Mouse (Mus musculus) liver, postnatal 0 days (tissue): Measurements from ENCODE around the gene Tax1bp1. TPM values are rescaled to one million over a fixed set of nuclear protein-coding genes. Genes with fewer than 3 reads are reported as not detected.
A peak's percentile ranks its signal among the peaks of the same experiment; 100 is the strongest.
"Not testable (repeated sequence)": the region's sequence is repeated elsewhere in the genome, so short reads cannot be mapped to it uniquely, and the experiment has no call there.

ENCODE experiments used
- ATAC-seq: fragments of 200-750 bp; cut with Nextera tagmentation; 2 replicates; pipeline ENCODE4 v1.8.0; 2017; ENCODE audit warnings: mild to moderate bottlenecking, moderate library complexity
- DNase-seq: peaks from one replicate; pipeline ENCODE4 v3.0.0-alpha.2; 2016
- H3K27ac ChIP-seq: fragments of 300-500 bp; sonication (generic); 2 replicates; pipeline ENCODE4 v1.5.1; 2014; ENCODE audit warnings: antibody characterized with exemption, moderate library complexity, mild to moderate bottlenecking, low read depth
- H3K27me3 ChIP-seq: fragments of 300-500 bp; sonication (generic); 2 replicates; pipeline ENCODE4 v1.6.1; 2014; ENCODE audit warnings: low read length, control low read depth, mixed read lengths; ENCODE audit not compliant: insufficient read depth
- H3K36me3 ChIP-seq: fragments of 300-500 bp; sonication (generic); replicated peaks from 2 replicates; pipeline ENCODE4 v1.6.1; 2014; ENCODE audit warnings: mild to moderate bottlenecking, control low read depth, low read length, moderate library complexity, mixed read lengths; ENCODE audit not compliant: insufficient read depth
- H3K4me1 ChIP-seq: fragments of 300-500 bp; sonication (generic); 2 replicates; pipeline ENCODE4 v1.6.1; 2014; ENCODE audit warnings: antibody characterized with exemption, mild to moderate bottlenecking, control low read depth; ENCODE audit not compliant: insufficient read depth
- H3K4me2 ChIP-seq: fragments of 300-500 bp; sonication (generic); 2 replicates; pipeline ENCODE4 v1.6.1; 2014; ENCODE audit warnings: low read depth, mild to moderate bottlenecking, low read length, moderate library complexity, mixed read lengths
- H3K4me3 ChIP-seq: fragments of 300-500 bp; sonication (generic); 2 replicates; pipeline ENCODE4 v1.5.1; 2014; ENCODE audit warnings: low read depth, low read length
- H3K9ac ChIP-seq: fragments of 300-500 bp; sonication (generic); replicated peaks from 2 replicates; pipeline ENCODE4 v1.6.1; 2014; ENCODE audit warnings: mild to moderate bottlenecking, moderate library complexity
- H3K9me3 ChIP-seq: fragments of 300-500 bp; sonication (generic); 2 replicates; pipeline ENCODE4 v1.6.1; 2016; ENCODE audit warnings: mild to moderate bottlenecking, control low read depth, low read length, mixed read lengths
- CTCF ChIP-seq: sonication (generic); IDR thresholded peaks from 2 replicates; pipeline ENCODE4 v1.5.1; 2016; ENCODE audit warnings: antibody characterized with exemption, low read depth
- EP300 ChIP-seq: IDR thresholded peaks from 2 replicates; pipeline ENCODE4 v1.6.1; 2016; ENCODE audit warnings: antibody characterized with exemption, low read depth, mild to moderate bottlenecking
- WGBS: fragments of 180-500 bp; shearing (Covaris S2); extraction: QIAGEN DNeasy Blood & Tissue Kit; methylation state at CpG from one replicate; pipeline ENCODE4 v1.1.7; 2014; ENCODE audit not compliant: insufficient replicate concordance; 5-methylcytosine and 5-hydroxymethylcytosine counted together
- polyA plus RNA-seq: library from polyadenylated mRNA; unstranded; fragments of >200 nt; fragmentation: Nextera tagmentation; extraction: Ambion mirVana; gene quantifications from 2 replicates; pipeline ENCODE4 v1.2.1, GENCODE M21; 2015

Tax1bp1 gene
- polyA plus RNA-seq = 110 and 117 TPM in 2 replicates

GRCm38 (mm10) chr6:52713104-52713896 is at the start of gene Tax1bp1:
TSS of gene Tax1bp1 (plus strand) at chr6:52713729.
- ATAC-seq (peak; percentile 96), DNase-seq (peak; percentile 95)
- peak within 1 kb of the TSS; percentile 70 for H3K4me2 ChIP-seq
- peak within 1 kb of the TSS; percentile 97 for H3K27ac ChIP-seq
- no peak for TF ChIP-seq CTCF
- no peak for TF ChIP-seq EP300
- H3K4me1 ChIP-seq = peaks cover 10% of the 10 kb centered on the region; the same call in 1 of the 2 replicates
- no peaks in the 10 kb centered on the region for H3K36me3 ChIP-seq
- no peaks in the 10 kb centered on the region for H3K27me3 ChIP-seq
- WGBS = 1% methylated on average over 32 of the region's 38 CpGs
- no peaks in the 10 kb centered on the region for H3K9me3 ChIP-seq
- H3K9ac ChIP-seq = peak within 1 kb of the TSS; percentile 92
- H3K4me3 ChIP-seq = peak within 1 kb of the TSS; percentile 69

- no peak for ATAC-seq
- Histone ChIP-seq H3K4me2 (no peak overlapping the region), H3K4me1 (no peaks in the 10 kb centered on the region), H3K9ac (no peak overlapping the region), H3K27ac (no peak overlapping the region), H3K9me3 (no peaks in the 10 kb centered on the region), H3K36me3 (no peaks in the 10 kb centered on the region), H3K4me3 (no peak overlapping the region), H3K27me3 (no peaks in the 10 kb centered on the region)
- no peak for DNase-seq
- no peak for TF ChIP-seq EP300
- no peak for TF ChIP-seq CTCF
- 66% methylated on average over 3 of the region's 3 CpGs for WGBS
Measured at GRCm38 (mm10) chr6:52667641-52668040, 45.9 kb upstream of the Tax1bp1 start.

GRCm38 (mm10) chr6:52669878-52670277 is 43.7 kb upstream of the Tax1bp1 start:
- not testable (repeated sequence) for DNase-seq, H3K4me3 ChIP-seq, H3K27me3 ChIP-seq, ATAC-seq, H3K36me3 ChIP-seq, H3K27ac ChIP-seq, H3K9ac ChIP-seq, H3K4me2 ChIP-seq, H3K9me3 ChIP-seq, H3K4me1 ChIP-seq
- 28% methylated on average over 2 of the region's 2 CpGs for WGBS
- TF ChIP-seq CTCF = peak; percentile 36

GRCm38 (mm10) chr6:52671791-52672190 is 41.7 kb upstream of the Tax1bp1 start:
- Histone ChIP-seq H3K27me3 (no peaks in the 10 kb centered on the region), H3K27ac (no peak overlapping the region), H3K9me3 (no peaks in the 10 kb centered on the region), H3K4me1 (peaks cover 15% of the 10 kb centered on the region; the same call in 1 of the 2 replicates), H3K36me3 (no peaks in the 10 kb centered on the region), H3K4me3 (no peak overlapping the region), H3K9ac (no peak overlapping the region), H3K4me2 (no peak overlapping the region)
- ATAC-seq = no peak
- TF ChIP-seq EP300 (no peak), CTCF (no peak)
- WGBS = 51% methylated on average over 8 of the region's 8 CpGs
- DNase-seq = no peak

GRCm38 (mm10) chr6:52672539-52672938 is 41.0 kb upstream of the Tax1bp1 start:
- Histone ChIP-seq H3K9me3 (no peaks in the 10 kb centered on the region), H3K36me3 (no peaks in the 10 kb centered on the region), H3K4me3 (no peak overlapping the region), H3K4me2 (0 out of 2 replicates have a peak overlapping the region, but pooled peaks have one; percentile 20), H3K27ac (no peak overlapping the region), H3K9ac (no peak overlapping the region), H3K27me3 (no peaks in the 10 kb centered on the region), H3K4me1 (peaks cover 15% of the 10 kb centered on the region; the same call in 1 of the 2 replicates)
- TF ChIP-seq CTCF (no peak), EP300 (no peak)
- no peak for DNase-seq
- ATAC-seq = no peak
- WGBS = 29% methylated on average over 2 of the region's 2 CpGs

GRCm38 (mm10) chr6:52673706-52674105 is 39.8 kb upstream of the Tax1bp1 start:
- Histone ChIP-seq H3K4me2 (no peak overlapping the region), H3K4me3 (no peak overlapping the region), H3K9ac (no peak overlapping the region), H3K27ac (no peak overlapping the region), H3K36me3 (no peaks in the 10 kb centered on the region), H3K4me1 (peaks cover 15% of the 10 kb centered on the region; the same call in 1 of the 2 replicates), H3K9me3 (no peaks in the 10 kb centered on the region), H3K27me3 (no peaks in the 10 kb centered on the region)
- 76% methylated on average over 7 of the region's 7 CpGs for WGBS
- no peak for TF ChIP-seq EP300
- no peak for TF ChIP-seq CTCF
- ATAC-seq (no peak), DNase-seq (no peak)
